Mouse (Mus musculus) mature B cell (primary cell): Measurements from ENCODE around the gene Fmnl1.
"Not testable (repeated sequence)": the region's sequence is repeated elsewhere in the genome, so short reads cannot be mapped to it uniquely, and the experiment has no call there.

Experiments used
- in situ Hi-C: fragments of 300-500 bp; cut with MboI; formaldehyde crosslinking; loops from 2 replicates; pipeline ENCODE4 v1.14.3; 2019

Fmnl1 gene

GRCm38 (mm10) chr11:103221437-103221836 lies 50.5 kb downstream of the Fmnl1 start:
- in situ Hi-C loops: no loop called here

GRCm38 (mm10) chr11:103222718-103223117 lies 51.8 kb downstream of the Fmnl1 start:
- in situ Hi-C loops: not testable (repeated sequence)

GRCm38 (mm10) chr11:103223444-103223843 lies 52.5 kb downstream of the Fmnl1 start:
- in situ Hi-C loops: no loop called here

- in situ Hi-C loops: no loop called here
Observed at GRCm38 (mm10) chr11:103223951-103224456, 53.1 kb downstream of the Fmnl1 start.

- in situ Hi-C loops: no loop called here
Observed at GRCm38 (mm10) chr11:103229608-103230007, 58.7 kb downstream of the Fmnl1 start.

GRCm38 (mm10) chr11:103230626-103231025 lies 59.7 kb downstream of the Fmnl1 start:
- in situ Hi-C loops: no loop called here

GRCm38 (mm10) chr11:103231367-103231766 lies 60.5 kb downstream of the Fmnl1 start:
- in situ Hi-C loops: no loop called here

- in situ Hi-C loops: no loop called here
Observed at GRCm38 (mm10) chr11:103232966-103233365, 62.1 kb downstream of the Fmnl1 start.

- in situ Hi-C loops: no loop called here
Observed at GRCm38 (mm10) chr11:103234447-103234846, 63.5 kb downstream of the Fmnl1 start.

GRCm38 (mm10) chr11:103235702-103236101 lies 64.8 kb downstream of the Fmnl1 start:
- in situ Hi-C loops: no loop called here

GRCm38 (mm10) chr11:103236431-103236830 lies 65.5 kb downstream of the Fmnl1 start:
- in situ Hi-C loops: no loop called here

GRCm38 (mm10) chr11:103236903-103237302 lies 66.0 kb downstream of the Fmnl1 start:
- in situ Hi-C loops: no loop called here

- in situ Hi-C loops: no loop called here
Observed at GRCm38 (mm10) chr11:103237757-103238156, 66.8 kb downstream of the Fmnl1 start.

- in situ Hi-C loops: no loop called here
Observed at GRCm38 (mm10) chr11:103240740-103241139, 69.8 kb downstream of the Fmnl1 start.

GRCm38 (mm10) chr11:103244856-103245255 lies 73.9 kb downstream of the Fmnl1 start:
- in situ Hi-C loops: no loop called here

- in situ Hi-C loops: no loop called here
Observed at GRCm38 (mm10) chr11:103246081-103246730, 75.3 kb downstream of the Fmnl1 start.

GRCm38 (mm10) chr11:103246731-103247290 lies 75.9 kb downstream of the Fmnl1 start:
- in situ Hi-C loops: no loop called here

GRCm38 (mm10) chr11:103247504-103248177 lies 76.7 kb downstream of the Fmnl1 start:
- in situ Hi-C loops: no loop called here
